Mouse (Mus musculus) cortical plate, adult 2 months (tissue): Measurements from ENCODE around the gene Slc12a6. TPM values are rescaled to one million over a fixed set of nuclear protein-coding genes. Genes with fewer than 3 reads are reported as not detected.

Experiments used
- H3K27ac ChIP-seq: fragments of 200-500 bp; 2 replicates; pipeline ENCODE4 v1.5.1; 2012; ENCODE audit warnings: low read length, control low read depth, inconsistent platforms; ENCODE audit not compliant: insufficient read depth
- H3K4me1 ChIP-seq: fragments of 200-500 bp; 2 replicates; pipeline ENCODE4 v1.6.1; 2011; ENCODE audit warnings: low read length; ENCODE audit not compliant: control insufficient read depth, insufficient read depth
- H3K4me3 ChIP-seq: fragments of 200-500 bp; 2 replicates; pipeline ENCODE4 v1.5.1; 2011; ENCODE audit warnings: mild to moderate bottlenecking, low read length, control low read depth; ENCODE audit not compliant: insufficient read depth
- CTCF ChIP-seq: fragments of 200-500 bp; IDR thresholded peaks from 2 replicates; pipeline ENCODE4 v1.5.1; 2011; ENCODE audit warnings: mild to moderate bottlenecking, control low read depth, low read length; ENCODE audit not compliant: insufficient read depth; ENCODE audit errors: extremely low read depth
- POLR2A ChIP-seq: fragments of 200-500 bp; IDR thresholded peaks from 2 replicates; pipeline ENCODE4 v1.6.1; 2011; ENCODE audit warnings: mild to moderate bottlenecking, low read length, control low read depth; ENCODE audit not compliant: insufficient read depth; ENCODE audit errors: extremely low read depth
- polyA plus RNA-seq: library from polyadenylated mRNA; depleted of rRNA; stranded (reverse); fragments of >200 nt; gene quantifications from 2 replicates; pipeline ENCODE4 v1.2.3, GENCODE M21; 2012

The Slc12a6 gene
- polyA plus RNA-seq, 1 experiment, result 109 TPM

DNA sequence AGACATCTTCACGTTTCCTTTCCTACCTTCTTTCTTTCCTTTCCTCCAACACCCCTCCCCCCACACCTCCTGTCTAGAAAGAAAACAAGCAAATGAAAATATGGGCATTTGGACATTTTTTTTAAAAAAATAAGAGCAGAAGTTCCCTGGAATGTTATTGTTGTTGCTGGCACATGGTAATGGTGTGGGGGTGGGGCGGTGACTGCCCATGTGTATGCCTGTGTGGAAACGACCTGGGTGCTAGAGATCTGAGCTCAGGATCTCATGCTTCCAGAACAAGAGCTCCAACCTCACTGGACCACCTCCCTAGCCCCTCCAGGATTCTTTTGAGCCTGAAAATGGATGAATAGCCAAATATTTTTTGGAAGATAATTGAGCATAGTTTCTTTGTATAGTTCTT is 75.5 kb downstream of the Slc12a6 start:
- no peak for TF ChIP-seq POLR2A
- TF ChIP-seq CTCF, result no peak

DNA sequence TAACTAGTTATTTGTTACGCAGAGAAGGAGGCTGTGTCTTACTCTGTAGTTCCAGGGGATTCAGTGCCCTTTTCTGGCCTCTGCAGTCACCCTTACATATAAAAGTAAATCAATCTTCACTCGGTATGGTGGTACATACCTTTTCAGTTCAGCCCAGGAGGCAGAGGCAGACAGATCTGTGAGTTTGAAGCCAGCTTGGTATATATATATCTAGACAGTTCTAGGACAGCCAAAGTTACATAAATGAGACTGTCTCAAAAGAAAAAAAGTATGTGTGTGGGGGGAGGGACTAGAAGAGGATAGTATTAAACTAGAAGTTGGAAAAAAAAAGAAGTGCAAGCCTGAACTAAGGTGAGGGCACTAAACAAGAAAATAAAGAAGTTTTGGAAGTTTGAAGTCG is 82.6 kb downstream of the Slc12a6 start:
- TF ChIP-seq CTCF, result no peak
- no peak for TF ChIP-seq POLR2A
- no peak overlapping the region for H3K27ac ChIP-seq
- H3K4me1 ChIP-seq, result no peaks in the 10 kb centered on the region
- H3K4me3 ChIP-seq, result no peak overlapping the region

More for the DNA sequence above, 75.5 kb downstream of the Slc12a6 start:
- H3K4me1 ChIP-seq, result no peaks in the 10 kb centered on the region
- no peak overlapping the region for H3K4me3 ChIP-seq
- H3K27ac ChIP-seq, result no peak overlapping the region

DNA sequence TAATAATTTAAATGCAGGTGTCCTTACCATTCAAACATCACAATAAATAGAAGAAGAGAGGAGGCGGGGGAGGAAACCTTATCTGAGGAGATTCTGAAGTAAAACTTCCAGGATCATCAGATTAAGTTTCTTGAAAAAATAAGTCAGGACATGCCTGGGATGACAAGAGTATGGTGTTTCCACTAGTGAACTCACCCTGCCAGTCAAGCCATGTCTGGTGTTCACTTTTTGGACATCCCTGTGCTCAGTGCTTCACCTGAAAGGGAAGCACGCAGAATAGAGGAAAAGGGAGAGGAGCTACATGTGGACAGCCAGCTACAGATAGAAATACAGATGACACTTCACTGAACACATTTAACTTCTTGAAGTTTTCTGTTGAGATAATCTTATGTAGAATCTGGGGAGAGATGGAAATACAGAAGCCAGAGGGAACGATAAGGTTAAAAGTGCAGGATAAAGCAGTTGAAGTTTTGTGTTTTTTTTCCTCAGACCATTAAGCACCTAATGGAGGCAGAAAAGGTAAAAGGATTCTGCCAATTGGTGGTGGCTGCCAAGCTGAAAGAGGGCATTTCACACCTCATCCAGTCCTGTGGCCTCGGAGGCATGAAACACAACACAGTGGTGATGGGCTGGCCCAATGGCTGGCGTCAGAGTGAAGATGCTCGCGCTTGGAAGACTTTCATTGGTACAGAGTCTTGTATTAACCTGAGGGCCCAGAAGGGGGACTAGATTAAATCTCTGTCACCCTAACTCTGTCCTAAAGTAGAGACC is 88.2 kb downstream of the Slc12a6 start:
- no peaks in the 10 kb centered on the region for H3K4me1 ChIP-seq
- H3K4me3 ChIP-seq, result no peak overlapping the region
- H3K27ac ChIP-seq, result no peak overlapping the region
- TF ChIP-seq CTCF (no peak), POLR2A (no peak)

DNA sequence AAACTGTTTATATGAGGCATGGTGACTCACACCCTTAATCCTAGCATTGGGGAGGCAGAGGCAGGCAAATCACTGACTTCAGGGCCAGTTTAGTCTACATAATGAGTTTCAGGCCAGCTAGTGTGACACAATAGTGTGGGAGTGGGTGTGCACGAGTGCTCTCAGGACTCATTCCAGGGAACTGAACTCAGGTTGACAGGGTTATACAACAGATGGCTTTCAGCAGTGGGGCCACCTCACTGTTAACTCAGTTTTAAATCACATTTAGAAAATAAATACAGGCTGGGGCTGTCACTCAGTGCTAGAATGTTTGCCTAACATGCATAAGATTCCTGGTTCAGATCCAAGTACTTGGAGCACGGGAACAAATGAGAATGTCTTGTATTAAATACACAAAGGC is 94.0 kb downstream of the Slc12a6 start:
- TF ChIP-seq CTCF, result no peak
- no peak for TF ChIP-seq POLR2A
- no peaks in the 10 kb centered on the region for H3K4me1 ChIP-seq
- H3K27ac ChIP-seq, result no peak overlapping the region
- H3K4me3 ChIP-seq, result no peak overlapping the region

DNA sequence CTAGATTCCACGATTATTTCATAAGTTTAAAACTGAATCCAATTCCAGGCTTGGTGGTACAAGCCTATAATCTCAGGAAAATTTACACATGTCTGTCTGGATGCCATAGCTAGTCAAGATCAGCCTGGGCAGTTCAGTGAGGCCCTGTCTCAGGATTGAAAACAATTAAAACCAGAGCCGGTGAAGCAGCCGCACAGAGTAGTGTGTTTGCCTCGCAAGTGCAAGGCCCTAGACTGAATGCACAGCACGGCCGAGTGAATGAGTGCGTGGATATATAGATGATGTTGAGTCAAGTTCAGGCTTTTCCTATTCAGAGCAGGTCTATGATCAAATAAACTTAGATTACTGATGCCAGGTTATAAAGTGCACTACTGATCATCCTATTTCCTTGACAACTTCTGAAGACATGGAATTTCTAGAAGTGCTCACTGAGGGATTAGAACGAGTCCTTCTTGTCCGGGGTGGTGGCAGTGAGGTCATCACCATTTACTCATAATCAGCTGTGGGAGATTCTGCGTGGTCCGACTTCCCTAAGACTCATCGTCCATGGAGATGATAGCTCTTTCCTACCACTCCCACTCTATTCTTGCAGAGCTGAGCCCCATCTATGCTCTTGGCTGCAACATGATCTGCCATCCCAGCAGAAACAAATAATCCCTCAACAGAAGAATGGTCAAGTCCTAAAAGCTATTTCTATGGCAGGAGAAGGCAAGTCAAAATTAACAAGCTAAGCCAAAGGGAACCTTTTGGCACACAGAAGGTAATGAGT is 94.6 kb downstream of the Slc12a6 start:
- Histone ChIP-seq H3K4me1 (no peaks in the 10 kb centered on the region), H3K27ac (no peak overlapping the region), H3K4me3 (no peak overlapping the region)
- TF ChIP-seq CTCF (no peak), POLR2A (no peak)

DNA sequence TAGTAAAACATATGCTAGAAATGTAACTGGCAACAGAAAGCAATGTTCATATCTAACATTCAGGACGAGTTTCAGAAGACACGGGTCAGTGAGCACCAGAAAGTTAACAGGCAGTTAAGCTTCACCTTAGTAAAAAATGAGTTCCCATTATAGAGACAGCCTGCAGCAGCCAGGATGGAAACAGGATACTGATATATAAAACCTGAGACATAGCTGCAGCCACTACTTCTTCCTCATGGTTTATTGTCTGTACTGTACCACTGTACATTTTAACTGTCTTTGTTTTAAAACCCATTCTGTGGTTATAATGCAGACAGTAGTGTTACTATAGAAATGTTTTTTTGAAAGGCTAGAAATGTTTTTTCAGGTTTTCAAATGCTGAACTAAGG is 95.2 kb downstream of the Slc12a6 start:
- no peaks in the 10 kb centered on the region for H3K4me1 ChIP-seq
- TF ChIP-seq CTCF (no peak), POLR2A (no peak)
- H3K4me3 ChIP-seq, result no peak overlapping the region
- no peak overlapping the region for H3K27ac ChIP-seq

DNA sequence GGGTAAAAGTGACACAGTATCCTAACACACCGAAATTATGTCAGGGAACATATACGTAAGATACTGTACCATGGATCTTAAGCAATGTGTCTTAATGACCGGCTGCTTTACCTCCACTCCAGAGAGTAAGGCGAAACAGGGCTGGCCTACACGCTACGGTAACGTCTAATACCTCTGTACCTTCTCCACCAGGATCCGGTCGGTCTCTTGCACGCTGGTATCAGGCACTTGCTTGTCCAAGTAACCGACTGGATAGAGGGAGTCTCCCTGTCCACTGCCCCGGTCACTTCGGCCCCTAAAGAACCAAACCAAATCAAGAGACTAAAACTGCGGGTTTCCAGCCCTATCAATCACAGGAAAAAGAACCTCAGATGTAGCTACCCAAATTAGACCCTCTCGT is 101.6 kb downstream of the Slc12a6 start:
- TF ChIP-seq POLR2A (no peak), CTCF (no peak)
- Histone ChIP-seq H3K27ac (no peak overlapping the region), H3K4me3 (peak overlapping the region; percentile 85), H3K4me1 (no peaks in the 10 kb centered on the region)

GRCm38 (mm10) chr2:112367726-112368673 is 102.4 kb downstream of the Slc12a6 start, which contains the start of gene Emc4:
Gene Emc4 (minus strand): TSS chr2:112368027.
- TF ChIP-seq CTCF (no peak), POLR2A (peak; percentile 95)

DNA sequence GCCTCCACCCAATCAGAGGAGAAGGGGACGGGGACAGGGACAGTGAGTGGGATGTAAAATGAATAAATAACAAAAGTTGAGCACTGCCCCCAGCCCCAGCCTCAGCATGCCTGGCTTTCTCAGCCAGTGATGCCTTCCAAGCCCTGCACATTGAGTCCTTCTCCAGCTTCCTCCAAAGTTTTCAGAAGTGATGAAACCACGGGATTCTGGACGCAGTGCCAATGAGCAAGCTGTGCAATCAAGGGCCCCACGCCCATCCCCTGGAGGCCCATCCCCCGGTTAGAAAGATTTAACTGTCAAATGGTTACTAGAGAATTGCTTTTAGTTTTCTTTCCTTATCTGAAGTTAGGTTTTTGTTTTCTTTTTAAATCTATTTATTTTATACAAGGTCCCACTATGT is 104.3 kb downstream of the Slc12a6 start:
- no peak for TF ChIP-seq CTCF
- TF ChIP-seq POLR2A, result no peak
- Histone ChIP-seq H3K4me3 (no peak overlapping the region), H3K4me1 (no peaks in the 10 kb centered on the region), H3K27ac (no peak overlapping the region)

More at GRCm38 (mm10) chr2:112367726-112368673, 102.4 kb downstream of the Slc12a6 start, which contains the start of gene Emc4:
- Histone ChIP-seq H3K4me1 (no peaks in the 10 kb centered on the region), H3K27ac (peak within 1 kb of the TSS; percentile 81), H3K4me3 (peak within 1 kb of the TSS; percentile 85)
